Mouse (Mus musculus): ENCODE data around the gene Olfr1154.

Olfr1154 gene

GRCm38 (mm10) chr2:87905066-87905465, at the start of gene Olfr1154:
Olfr1154 (minus strand) TSS chr2:87905166.
- no peak for DNase-seq

DNA sequence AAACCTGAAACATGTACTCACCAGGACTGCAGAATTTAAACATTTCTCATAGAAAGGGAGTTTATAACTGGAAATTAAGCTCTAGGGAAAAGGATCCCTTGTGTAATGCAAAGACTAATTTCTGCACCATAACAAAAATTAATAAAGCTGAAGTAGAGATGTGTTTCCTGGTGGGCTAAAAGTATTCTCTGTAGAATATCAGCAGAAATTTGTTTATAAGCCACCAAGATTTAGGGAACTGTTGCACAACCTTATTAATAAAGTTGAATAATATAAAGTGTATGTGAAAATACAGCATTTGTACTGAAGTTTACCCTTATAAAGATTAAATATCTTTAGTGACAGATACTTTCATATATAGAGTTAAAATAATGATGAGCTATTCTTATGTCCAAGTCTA, 48.0 kb upstream of the Olfr1154 start, which contains the start of gene Olfr1156:
Gene Olfr1156 (minus strand): TSS at position 101 of the 400 bp plus-strand sequence.
- DNase-seq: no peak

GRCm38 (mm10) chr2:87945037-87945436, 40.1 kb upstream of the Olfr1154 start, which contains the start of gene Olfr1155:
Olfr1155 (minus strand) TSS chr2:87945137.
- DNase-seq: no peak

- no peak for DNase-seq
Measured at GRCm38 (mm10) chr2:87894662-87895061, 10.3 kb downstream of the Olfr1154 start, which contains the start of gene Olfr1153. Olfr1153 (plus strand) TSS chr2:87894962.

DNA sequence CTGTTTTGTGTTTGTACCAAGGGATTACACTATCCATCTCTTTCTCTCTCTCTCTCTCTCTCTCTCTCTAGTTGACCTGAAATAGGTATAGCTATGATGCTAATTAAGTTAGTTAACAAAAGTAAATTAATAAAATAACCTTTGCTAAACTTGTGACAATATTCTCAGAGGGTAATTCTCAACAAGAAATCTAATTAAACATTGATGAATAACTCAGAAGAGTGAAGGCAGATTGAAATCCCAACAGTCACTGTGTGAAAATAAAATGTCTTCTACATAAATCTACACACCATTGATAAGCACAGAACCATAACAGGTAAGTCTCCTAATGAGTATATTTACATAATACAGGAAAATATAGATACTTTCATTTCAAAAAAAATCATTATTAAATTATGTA, 38.8 kb downstream of the Olfr1154 start, which contains the start of gene Olfr1152:
Gene Olfr1152 (plus strand): TSS at position 301 of the 400 bp plus-strand sequence.
- no peak for DNase-seq

- DNase-seq: no peak
Measured at GRCm38 (mm10) chr2:87855562-87855961, 49.4 kb downstream of the Olfr1154 start, which contains the start of gene Olfr1151. Olfr1151 (plus strand) TSS chr2:87855862.

Measured in B cell, adult 2 months (primary cell).